Mouse (Mus musculus): ENCODE results near the gene Olfr780. TPM values are rescaled to one million over a fixed set of nuclear protein-coding genes. Genes with fewer than 3 reads are reported as not detected.
"Not testable (repeated sequence)": the region's sequence is repeated elsewhere in the genome, so short reads cannot be mapped to it uniquely, and the experiment has no call there.

Olfr780 gene
- polyA plus RNA-seq (2015; fragmentation: Nextera tagmentation; extraction: Ambion mirVana) = not detected in 2 replicates

DNA sequence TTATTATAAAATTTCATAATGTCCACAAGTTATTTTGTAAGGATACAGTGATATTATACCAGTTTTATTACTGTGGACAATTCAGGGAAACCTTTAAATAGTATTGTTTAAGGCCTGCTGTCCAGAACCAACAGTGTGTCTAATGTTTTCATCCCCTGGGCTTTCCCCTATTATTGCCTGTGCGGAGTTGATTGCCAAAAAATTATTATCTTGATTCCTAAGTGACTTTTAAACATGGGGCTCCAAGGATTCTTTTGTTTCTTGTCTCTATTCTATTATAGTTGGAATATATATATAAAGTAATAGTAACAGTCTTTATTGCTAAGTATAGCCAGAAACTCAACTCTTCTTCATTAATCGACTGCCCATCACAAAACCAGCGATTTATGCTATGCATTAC is at the start of gene Olfr780:
Olfr780 (plus strand) TSS at position 301 of the 400 bp plus-strand sequence.
- Histone ChIP-seq H3K4me1 (replicated peaks) (no peaks in the 10 kb centered on the region), H3K27me3 (no peaks in the 10 kb centered on the region), H3K4me3 (no peak within 1 kb of the TSS), H3K9me3 (replicated peaks) (no peaks in the 10 kb centered on the region), H3K9ac (no peak within 1 kb of the TSS), H3K27ac (no peak within 1 kb of the TSS), H3K36me3 (no peaks in the 10 kb centered on the region), H3K4me2 (no peak within 1 kb of the TSS)
- WGBS = 73% methylated on average over 3 of the region's 3 CpGs
- ATAC-seq (replicated peaks; ENCODE audit: insufficient number of reproducible peaks, insufficient read depth, low FRiP score, low read depth) = no peak

DNA sequence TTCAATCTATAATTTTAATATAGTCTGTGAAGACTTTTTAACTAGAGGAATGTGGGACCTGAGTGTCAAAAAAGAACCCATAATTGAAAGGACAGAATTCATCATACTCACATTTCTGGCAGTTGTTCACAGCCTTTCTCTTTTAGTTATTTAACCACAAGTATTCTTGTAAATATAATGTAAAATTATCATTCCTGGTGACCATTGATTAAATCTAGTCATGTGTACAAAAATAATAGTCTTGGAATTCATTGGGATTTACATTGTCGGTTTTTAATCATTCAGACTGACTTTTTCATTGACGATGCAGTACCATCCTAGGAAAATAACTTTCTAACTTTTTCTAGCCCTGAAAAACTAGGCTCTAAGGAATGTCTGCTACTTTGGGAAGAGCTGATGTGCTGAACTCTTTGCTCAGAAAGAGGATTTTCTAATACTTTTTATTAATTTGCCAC is 46.8 kb upstream of the Olfr780 start, which contains the start of gene Olfr777:
Olfr777 (minus strand) TSS at position 405 of the 455 bp plus-strand sequence.
- WGBS = 79% methylated on average over 2 of the region's 2 CpGs

DNA sequence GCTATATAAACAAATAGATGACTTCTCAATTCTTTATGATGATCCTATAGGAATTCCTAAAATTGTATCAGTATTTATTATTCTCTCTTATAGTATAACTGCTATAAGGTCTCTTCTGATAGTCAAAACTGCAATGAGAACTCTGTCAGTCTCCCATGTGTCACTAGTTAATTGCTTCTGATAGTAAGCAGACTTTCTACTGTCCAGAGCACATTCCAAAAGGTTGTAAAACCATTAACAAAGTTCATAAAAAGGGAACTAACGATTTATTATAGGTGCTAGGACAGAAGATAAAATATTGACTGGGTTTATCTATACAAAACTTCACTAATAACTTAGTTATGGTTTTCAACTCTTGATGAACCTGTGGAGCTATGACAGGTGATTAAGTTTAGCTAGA is 4.9 kb upstream of the Olfr780 start:
- ATAC-seq (replicated peaks; ENCODE audit: insufficient number of reproducible peaks, insufficient read depth, low FRiP score, low read depth); H3K9ac ChIP-seq; H3K27ac ChIP-seq; H3K27me3 ChIP-seq; H3K4me3 ChIP-seq; H3K36me3 ChIP-seq; H3K4me1 ChIP-seq (replicated peaks); H3K9me3 ChIP-seq (replicated peaks); H3K4me2 ChIP-seq: not testable (repeated sequence)
- WGBS = 41% methylated on average over 1 of the region's 1 CpGs

More for the DNA sequence above, 46.8 kb upstream of the Olfr780 start, which contains the start of gene Olfr777:
- Histone ChIP-seq H3K9ac (no peak within 1 kb of the TSS), H3K9me3 (replicated peaks) (no peaks in the 10 kb centered on the region), H3K4me2 (no peak within 1 kb of the TSS), H3K36me3 (no peaks in the 10 kb centered on the region), H3K27ac (no peak within 1 kb of the TSS), H3K4me1 (replicated peaks) (no peaks in the 10 kb centered on the region), H3K27me3 (no peaks in the 10 kb centered on the region), H3K4me3 (no peak within 1 kb of the TSS)
- ATAC-seq (replicated peaks; ENCODE audit: insufficient number of reproducible peaks, insufficient read depth, low FRiP score, low read depth) = no peak

DNA sequence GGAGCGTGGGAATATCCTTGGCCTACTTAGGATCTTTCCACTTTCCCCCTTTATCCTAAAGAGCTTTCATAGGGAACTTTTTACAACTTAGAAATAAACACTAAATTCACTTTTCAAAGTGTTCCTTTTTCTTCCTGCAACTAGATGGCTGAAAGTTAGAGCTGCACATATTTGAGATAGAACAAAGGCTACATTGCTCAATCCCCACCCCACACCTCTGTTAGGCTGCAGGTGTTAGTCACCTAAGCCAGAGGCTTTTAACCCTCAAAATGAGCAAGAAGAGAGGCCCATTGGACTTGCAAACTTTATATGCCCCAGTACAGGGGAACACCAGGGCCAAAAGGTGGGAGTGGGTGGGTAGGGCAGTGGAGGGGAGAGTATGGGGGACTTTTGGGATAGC is 4.4 kb upstream of the Olfr780 start:
- H3K27ac ChIP-seq; ATAC-seq (replicated peaks; ENCODE audit: insufficient number of reproducible peaks, insufficient read depth, low FRiP score, low read depth); H3K9ac ChIP-seq; H3K4me3 ChIP-seq; H3K27me3 ChIP-seq; H3K4me1 ChIP-seq (replicated peaks); H3K36me3 ChIP-seq; H3K4me2 ChIP-seq; H3K9me3 ChIP-seq (replicated peaks): not testable (repeated sequence)
- 100% methylated on average over 1 of the region's 1 CpGs for WGBS

DNA sequence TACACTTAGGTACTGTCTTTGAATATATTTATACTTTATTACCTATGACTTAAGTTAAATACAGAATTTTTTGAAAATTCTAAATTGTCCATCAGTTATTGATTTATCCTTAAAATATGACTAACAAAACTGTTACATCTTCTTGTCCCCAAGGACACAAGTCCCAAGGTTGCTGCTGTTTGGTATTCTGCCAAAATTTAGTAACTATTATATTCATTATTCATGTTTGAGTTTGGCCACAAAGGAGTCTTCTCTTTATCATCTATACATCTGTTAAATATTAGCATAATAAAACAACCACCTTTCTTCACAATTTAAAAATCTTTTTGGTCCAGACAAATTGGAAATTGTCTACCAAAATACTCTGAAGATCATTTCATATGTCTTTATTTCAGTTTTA is 10.6 kb downstream of the Olfr780 start, which contains the start of gene Olfr781:
Olfr781 (plus strand) TSS at position 301 of the 400 bp plus-strand sequence.
- H3K9me3 ChIP-seq (replicated peaks) = no peaks in the 10 kb centered on the region
- H3K27ac ChIP-seq = no peak within 1 kb of the TSS
- ATAC-seq (replicated peaks; ENCODE audit: insufficient number of reproducible peaks, insufficient read depth, low FRiP score, low read depth) = no peak
- no peaks in the 10 kb centered on the region for H3K27me3 ChIP-seq
- H3K4me3 ChIP-seq = no peak within 1 kb of the TSS
- H3K9ac ChIP-seq = no peak within 1 kb of the TSS
- no peak within 1 kb of the TSS for H3K4me2 ChIP-seq
- no peaks in the 10 kb centered on the region for H3K4me1 ChIP-seq (replicated peaks)
- no peaks in the 10 kb centered on the region for H3K36me3 ChIP-seq

DNA sequence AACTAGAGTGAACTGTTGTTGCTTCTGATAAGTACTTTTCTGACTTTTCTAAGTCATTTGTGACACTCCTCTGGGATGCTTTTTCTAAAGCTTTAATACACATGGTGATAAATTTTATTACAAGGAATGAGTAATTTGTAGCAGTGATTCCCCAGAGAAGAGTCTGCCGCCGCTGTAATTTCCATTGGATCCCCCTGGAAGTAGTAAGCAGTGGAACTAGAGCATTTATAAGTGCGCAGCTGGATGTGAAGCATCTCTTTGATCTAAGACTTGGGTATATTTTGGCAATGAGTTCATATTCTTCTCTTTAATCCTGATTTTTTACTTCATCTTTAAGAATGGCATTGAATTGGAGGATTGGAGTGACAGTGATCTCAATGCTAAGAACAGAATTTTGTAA is 30.6 kb downstream of the Olfr780 start, which contains the start of gene Olfr782:
Olfr782 (plus strand) TSS at position 301 of the 400 bp plus-strand sequence.
- no peak within 1 kb of the TSS for H3K27ac ChIP-seq
- no peak within 1 kb of the TSS for H3K4me2 ChIP-seq
- ATAC-seq (replicated peaks; ENCODE audit: insufficient number of reproducible peaks, insufficient read depth, low FRiP score, low read depth) = no peak
- 86% methylated on average over 3 of the region's 3 CpGs for WGBS
- no peaks in the 10 kb centered on the region for H3K9me3 ChIP-seq (replicated peaks)
- H3K9ac ChIP-seq = no peak within 1 kb of the TSS
- H3K36me3 ChIP-seq = no peaks in the 10 kb centered on the region
- H3K4me3 ChIP-seq = no peak within 1 kb of the TSS
- H3K27me3 ChIP-seq = no peaks in the 10 kb centered on the region
- no peaks in the 10 kb centered on the region for H3K4me1 ChIP-seq (replicated peaks)

DNA sequence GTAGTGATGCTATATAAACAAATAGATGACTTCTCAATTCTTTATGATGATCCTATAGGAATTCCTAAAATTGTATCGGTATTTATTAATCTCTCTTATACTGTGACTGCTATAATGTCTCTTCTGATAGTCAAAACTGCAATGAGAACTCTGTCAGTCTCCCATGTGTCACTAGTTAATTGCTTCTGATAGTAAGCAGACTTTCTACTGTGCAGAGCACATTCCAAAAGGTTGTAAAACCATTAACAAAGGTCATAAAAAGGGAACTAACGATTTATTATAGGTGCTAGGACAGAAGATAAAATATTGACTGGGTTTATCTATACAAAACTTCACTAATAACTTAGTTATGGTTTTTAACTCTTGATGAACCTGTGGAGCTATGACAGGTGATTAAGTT is 34.6 kb downstream of the Olfr780 start:
- not testable (repeated sequence) for ATAC-seq (replicated peaks; ENCODE audit: insufficient number of reproducible peaks, insufficient read depth, low FRiP score, low read depth); H3K9ac ChIP-seq; H3K9me3 ChIP-seq (replicated peaks); H3K4me1 ChIP-seq (replicated peaks); H3K36me3 ChIP-seq; H3K4me2 ChIP-seq; H3K27ac ChIP-seq; H3K4me3 ChIP-seq; H3K27me3 ChIP-seq
- WGBS = 53% methylated on average over 2 of the region's 2 CpGs

DNA sequence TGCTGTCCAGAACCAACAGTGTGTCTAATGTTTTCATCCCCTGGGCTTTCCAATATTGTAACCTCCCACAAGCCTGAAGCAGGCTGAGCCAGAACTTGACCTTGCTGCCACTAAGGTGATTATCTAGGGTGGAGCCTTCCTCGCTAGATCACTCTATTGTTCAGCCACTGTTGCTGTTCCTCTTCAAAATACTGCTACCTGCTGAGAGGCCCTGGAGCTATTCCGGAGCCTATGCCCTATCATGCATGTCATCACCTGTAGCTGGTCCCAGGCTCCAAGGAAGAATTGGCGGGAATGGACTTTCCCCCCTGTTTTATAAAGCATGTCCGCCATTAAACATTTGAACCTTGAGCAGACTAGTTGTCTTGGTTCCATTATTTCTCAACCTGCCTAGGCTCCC is 38.6 kb downstream of the Olfr780 start:
- ATAC-seq (replicated peaks; ENCODE audit: insufficient number of reproducible peaks, insufficient read depth, low FRiP score, low read depth); H3K4me2 ChIP-seq; H3K27ac ChIP-seq; H3K9me3 ChIP-seq (replicated peaks); H3K36me3 ChIP-seq; H3K9ac ChIP-seq; H3K4me3 ChIP-seq; H3K27me3 ChIP-seq; H3K4me1 ChIP-seq (replicated peaks): not testable (repeated sequence)
- WGBS = 79% methylated on average over 4 of the region's 4 CpGs

DNA sequence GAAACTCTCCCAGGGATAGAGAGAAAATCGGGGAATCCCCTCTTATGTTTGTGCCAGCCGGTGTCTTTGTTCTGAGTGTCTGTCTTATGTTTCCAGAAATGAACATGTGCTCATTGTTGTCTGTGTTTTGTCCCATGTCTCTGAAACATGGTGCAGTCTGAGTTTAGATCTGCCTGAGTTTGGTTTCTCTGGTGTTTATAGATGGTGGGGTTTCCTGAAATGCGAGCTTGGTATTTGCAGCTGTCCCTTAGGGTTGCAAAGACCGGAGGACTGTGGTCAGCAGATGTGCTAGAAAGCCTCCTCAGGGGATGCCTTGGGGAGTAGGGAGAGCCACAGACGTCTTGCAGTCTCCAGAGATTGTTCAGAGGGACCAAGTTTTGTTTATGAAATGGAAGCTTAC is 39.4 kb downstream of the Olfr780 start:
- H3K9ac ChIP-seq = no peak overlapping the region
- no peak overlapping the region for H3K4me3 ChIP-seq
- no peaks in the 10 kb centered on the region for H3K27me3 ChIP-seq
- ATAC-seq (replicated peaks; ENCODE audit: insufficient number of reproducible peaks, insufficient read depth, low FRiP score, low read depth) = no peak
- H3K4me1 ChIP-seq (replicated peaks) = no peaks in the 10 kb centered on the region
- H3K9me3 ChIP-seq (replicated peaks) = 0 out of 2 replicates have a peak, but pooled peaks cover 4% of the 10 kb centered on the region
- H3K36me3 ChIP-seq = no peaks in the 10 kb centered on the region
- WGBS = 73% methylated on average over 5 of the region's 5 CpGs
- no peak overlapping the region for H3K4me2 ChIP-seq
- no peak overlapping the region for H3K27ac ChIP-seq

Other genes with a start within 250 kb of the Olfr780 start
- not detected in 2 replicates for gene Olfr766-ps1, start 249.1 kb upstream of the Olfr780 start, polyA plus RNA-seq (2015; fragmentation: Nextera tagmentation; extraction: Ambion mirVana)
- gene Olfr767, start 235.2 kb upstream of the Olfr780 start, polyA plus RNA-seq (2015; fragmentation: Nextera tagmentation; extraction: Ambion mirVana) = not detected in 2 replicates
- not detected in 2 replicates for gene Olfr768, start 218.7 kb upstream of the Olfr780 start, polyA plus RNA-seq (2015; fragmentation: Nextera tagmentation; extraction: Ambion mirVana)
- not detected in 2 replicates for gene Olfr769, start 200.3 kb upstream of the Olfr780 start, polyA plus RNA-seq (2015; fragmentation: Nextera tagmentation; extraction: Ambion mirVana)
- gene Olfr770, start 179.1 kb upstream of the Olfr780 start, polyA plus RNA-seq (2015; fragmentation: Nextera tagmentation; extraction: Ambion mirVana) = not detected in 2 replicates
- not detected in 2 replicates for gene Olfr771, start 153.4 kb upstream of the Olfr780 start, polyA plus RNA-seq (2015; fragmentation: Nextera tagmentation; extraction: Ambion mirVana)
- not detected in 2 replicates for gene Olfr772, start 140.2 kb upstream of the Olfr780 start, polyA plus RNA-seq (2015; fragmentation: Nextera tagmentation; extraction: Ambion mirVana)
- gene Olfr773, start 130.7 kb upstream of the Olfr780 start, polyA plus RNA-seq (2015; fragmentation: Nextera tagmentation; extraction: Ambion mirVana) = not detected in 2 replicates
- not detected in 2 replicates for gene Olfr774, start 81.9 kb upstream of the Olfr780 start, polyA plus RNA-seq (2015; fragmentation: Nextera tagmentation; extraction: Ambion mirVana)
- gene Olfr775, start 69.7 kb upstream of the Olfr780 start, polyA plus RNA-seq (2015; fragmentation: Nextera tagmentation; extraction: Ambion mirVana) = not detected in 2 replicates
- gene Olfr776, start 59.0 kb upstream of the Olfr780 start, polyA plus RNA-seq (2015; fragmentation: Nextera tagmentation; extraction: Ambion mirVana) = not detected in 2 replicates
- gene Olfr777, start 46.6 kb upstream of the Olfr780 start, polyA plus RNA-seq (2015; fragmentation: Nextera tagmentation; extraction: Ambion mirVana) = not detected in 2 replicates
- gene Olfr781, start 10.7 kb downstream of the Olfr780 start, polyA plus RNA-seq (2015; fragmentation: Nextera tagmentation; extraction: Ambion mirVana) = not detected in 2 replicates
- not detected in 2 replicates for gene Olfr782, start 30.7 kb downstream of the Olfr780 start, polyA plus RNA-seq (2015; fragmentation: Nextera tagmentation; extraction: Ambion mirVana)
- gene Olfr784, start 66.0 kb downstream of the Olfr780 start, polyA plus RNA-seq (2015; fragmentation: Nextera tagmentation; extraction: Ambion mirVana) = 0.04 and 0.09 TPM in 2 replicates
- not detected in 2 replicates for gene Olfr785, start 87.3 kb downstream of the Olfr780 start, polyA plus RNA-seq (2015; fragmentation: Nextera tagmentation; extraction: Ambion mirVana)
- gene Olfr786, start 109.2 kb downstream of the Olfr780 start, polyA plus RNA-seq (2015; fragmentation: Nextera tagmentation; extraction: Ambion mirVana) = not detected in 2 replicates
- not detected in 2 replicates for gene Olfr787, start 143.7 kb downstream of the Olfr780 start, polyA plus RNA-seq (2015; fragmentation: Nextera tagmentation; extraction: Ambion mirVana)
- not detected in 2 replicates for gene Olfr788, start 152.9 kb downstream of the Olfr780 start, polyA plus RNA-seq (2015; fragmentation: Nextera tagmentation; extraction: Ambion mirVana)
- gene Olfr789, start 166.6 kb downstream of the Olfr780 start, polyA plus RNA-seq (2015; fragmentation: Nextera tagmentation; extraction: Ambion mirVana) = not detected in 2 replicates
- gene Olfr790, start 180.4 kb downstream of the Olfr780 start, polyA plus RNA-seq (2015; fragmentation: Nextera tagmentation; extraction: Ambion mirVana) = not detected in 2 replicates
- not detected in 2 replicates for gene Olfr791, start 203.7 kb downstream of the Olfr780 start, polyA plus RNA-seq (2015; fragmentation: Nextera tagmentation; extraction: Ambion mirVana)
- gene Olfr792, start 221.0 kb downstream of the Olfr780 start, polyA plus RNA-seq (2015; fragmentation: Nextera tagmentation; extraction: Ambion mirVana) = not detected in 2 replicates
- gene Olfr794, start 249.5 kb downstream of the Olfr780 start, polyA plus RNA-seq (2015; fragmentation: Nextera tagmentation; extraction: Ambion mirVana) = not detected in 2 replicates

Data from heart, embryonic 15.5 days (tissue).